10 mouse cellular contexts compared by ENCODE assay signal in the genomic region with DNA sequence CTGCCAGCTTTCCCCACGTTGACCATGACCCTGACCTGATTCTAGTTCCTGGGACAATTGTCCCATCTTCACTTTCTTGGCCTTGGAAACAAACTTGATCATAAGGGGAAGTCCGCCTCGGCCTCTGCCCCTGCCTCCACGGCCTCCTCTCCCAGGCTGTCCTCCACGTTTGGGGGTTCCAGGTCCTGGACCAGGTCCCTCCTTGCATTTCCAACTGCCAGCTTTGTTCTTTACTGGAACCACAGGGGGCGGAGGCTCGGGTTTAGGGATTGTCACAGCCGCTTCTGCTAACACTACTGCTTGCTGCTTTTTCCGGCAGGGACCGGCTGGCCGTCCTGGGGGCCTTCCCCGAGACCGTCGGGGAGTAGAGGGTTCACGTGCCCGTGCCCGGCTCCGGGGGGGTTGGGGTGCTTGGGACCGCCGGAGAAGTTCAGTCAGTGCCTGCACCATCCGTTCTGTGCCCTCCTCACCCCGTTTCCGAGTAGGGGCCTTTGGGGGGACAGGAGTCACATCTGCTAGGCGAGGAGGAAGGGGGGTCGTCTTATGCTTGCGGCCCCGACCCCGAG. TPM values are rescaled to one million over a fixed set of nuclear protein-coding genes. Genes with fewer than 3 reads are reported as not detected.
DNase-seq lines count a peak whose midpoint lies in the region; ATAC-seq and TF ChIP-seq lines count a peak whose summit lies in the region.
"Had no signal": no experiment of that assay in that cellular context is flagged by ENCODE, and none has a peak within 500 bp of the region (broad histone marks: within the 10 kb centered on the region; RNA-seq: fewer than 3 reads in every experiment).

No protein-coding gene starts in this region.

- no peaks in the 10 kb centered on the region for H3K9me3 ChIP-seq in heart, embryonic 12.5 days (replicated peaks)
- H3K9me3 ChIP-seq in G1E (replicated peaks): no peaks in the 10 kb centered on the region
- no peaks in the 10 kb centered on the region for H3K9me3 ChIP-seq in hindbrain, embryonic 10.5 days
- no peaks in the 10 kb centered on the region for H3K9me3 ChIP-seq in midbrain, embryonic 11.5 days (ENCODE audit: control insufficient read depth, low read length)

- intact Hi-C loops in heart, postnatal 10 days (cut with DNase I): loop anchor here (1.0 kb wide), 1 partner anchor 21 kb away; a partner anchor contains a TSS

- no peak for TF ChIP-seq CTCF in G1E (IDR thresholded peaks at IDR 0.05; ENCODE audit: low read depth, low read length)

- ATAC-seq in heart, embryonic 12.5 days (ENCODE audit: insufficient number of reproducible peaks, low FRiP score): no peak
- ATAC-seq in G1E (ENCODE audit: extremely low read depth, insufficient number of reproducible peaks, low FRiP score, poor library complexity, severe bottlenecking): no peak
- ATAC-seq in midbrain, embryonic 11.5 days (ENCODE audit: low FRiP score): no peak
- ATAC-seq in megakaryocyte progenitor cell, adult 5-6 weeks (replicated peaks; ENCODE audit: poor library complexity): no peak

- H3K27ac ChIP-seq in heart, embryonic 12.5 days (ENCODE audit: poor library complexity, severe bottlenecking): no peak overlapping the region
- H3K27ac ChIP-seq in hindbrain, embryonic 10.5 days: peak overlapping the region; percentile 99
- no peak overlapping the region for H3K27ac ChIP-seq in midbrain, embryonic 11.5 days (ENCODE audit: low read depth, low read length)

- 0 out of 2 replicates have a peak, but pooled peaks cover 4% of the 10 kb centered on the region for H3K27me3 ChIP-seq in heart, embryonic 12.5 days (replicated peaks)
- H3K27me3 ChIP-seq in G1E (ENCODE audit: insufficient read depth, low read length): no peaks in the 10 kb centered on the region
- H3K27me3 ChIP-seq in hindbrain, embryonic 10.5 days (ENCODE audit: insufficient read depth, poor library complexity, severe bottlenecking): no peaks in the 10 kb centered on the region
- H3K27me3 ChIP-seq in midbrain, embryonic 11.5 days (ENCODE audit: control insufficient read depth, insufficient read depth, low read length): no peaks in the 10 kb centered on the region

- peaks cover 16% of the 10 kb centered on the region for H3K4me1 ChIP-seq in heart, embryonic 12.5 days (replicated peaks)
- peaks cover 59% of the 10 kb centered on the region for H3K4me1 ChIP-seq in G1E (ENCODE audit: insufficient read depth, low read depth, low read length)
- peaks cover 29% of the 10 kb centered on the region for H3K4me1 ChIP-seq in hindbrain, embryonic 10.5 days (replicated peaks)
- peaks cover 17% of the 10 kb centered on the region for H3K4me1 ChIP-seq in midbrain, embryonic 11.5 days (ENCODE audit: control insufficient read depth, insufficient read depth, low read length)

- H3K4me3 ChIP-seq in heart, embryonic 12.5 days: peak overlapping the region; percentile 82; the same call in 1 of the 2 replicates
- peak overlapping the region; percentile 88; the same call in 1 of the 2 replicates for H3K4me3 ChIP-seq in G1E (ENCODE audit: low read depth, low read length)
- H3K4me3 ChIP-seq in hindbrain, embryonic 10.5 days: peak overlapping the region; percentile 99
- H3K4me3 ChIP-seq in midbrain, embryonic 11.5 days (ENCODE audit: low read depth, low read length): no peak overlapping the region

- DNase-seq in heart, postnatal 10 days: no peak
- DNase-seq in G1E (ENCODE audit: low spot score): no peak
- DNase-seq in hindbrain, embryonic 10.5 days (ENCODE audit: low spot score): no peak
- DNase-seq in midbrain, embryonic 11.5 days (ENCODE audit: low spot score, missing footprints): peak; percentile 67
- no peak for DNase-seq in urinary bladder, postnatal 36 days (ENCODE audit: low spot score in 2 of 2)
- no peak for DNase-seq in right cerebral cortex, postnatal 10 days (ENCODE audit: low spot score in 2 of 2)
- DNase-seq: gastrocnemius, postnatal 36 days had no signal

- 92% methylated on average over 28 of the region's 28 CpGs for WGBS in heart, embryonic 12.5 days
- 89% methylated on average over 28 of the region's 28 CpGs for WGBS in hindbrain, embryonic 10.5 days
- 89% methylated on average over 28 of the region's 28 CpGs for WGBS in midbrain, embryonic 11.5 days

- H3K36me3 ChIP-seq in heart, embryonic 12.5 days: peaks cover 56% of the 10 kb centered on the region
- peaks cover 64% of the 10 kb centered on the region for H3K36me3 ChIP-seq in G1E (replicated peaks)
- peaks cover 55% of the 10 kb centered on the region for H3K36me3 ChIP-seq in hindbrain, embryonic 10.5 days
- H3K36me3 ChIP-seq in midbrain, embryonic 11.5 days (ENCODE audit: control insufficient read depth, insufficient read depth, low read length): peaks cover 24% of the 10 kb centered on the region

- H3K4me2 ChIP-seq in heart, embryonic 12.5 days: peak overlapping the region; percentile 93; the same call in 1 of the 2 replicates
- H3K4me2 ChIP-seq in midbrain, embryonic 11.5 days: peak overlapping the region; percentile 86

- peak overlapping the region; percentile 92; the same call in 1 of the 2 replicates for H3K9ac ChIP-seq in heart, embryonic 12.5 days
- peak overlapping the region; percentile 97; the same call in 1 of the 2 replicates for H3K9ac ChIP-seq in midbrain, embryonic 11.5 days (ENCODE audit: low read length)

RNA-seq across cellular contexts. Expression of a gene that starts 2.0 kb away (rescaled TPM):
- 4.9 and 5.1 TPM in 2 replicates for polyA plus RNA-seq in heart, embryonic 12.5 days (2016; fragmentation: Nextera tagmentation; extraction: Ambion mirVana)
- total RNA-seq in heart, postnatal 10 days (2021): 10 to 100 TPM; 25.8 to 30.2 TPM
- total RNA-seq in G1E (2014; fragmentation: Nextera tagmentation): 133 and 142 TPM in 2 replicates
- 9.2 and 11.3 TPM in 2 replicates for total RNA-seq in G1E (2017)
- polyA plus RNA-seq in G1E (2012): 97.4 and 99.2 TPM in 2 replicates
- 9.6 and 11.0 TPM in 2 replicates for polyA plus RNA-seq in hindbrain, embryonic 10.5 days (2016; fragmentation: Nextera tagmentation; extraction: Ambion mirVana)
- polyA plus RNA-seq in midbrain, embryonic 11.5 days (2014; fragmentation: Nextera tagmentation; extraction: Ambion mirVana): 10.3 and 10.7 TPM in 2 replicates
- total RNA-seq in megakaryocyte progenitor cell, adult 5-6 weeks (2015): 72.2 and 99.8 TPM in 2 replicates
- 11.7 and 14.5 TPM in 2 replicates for total RNA-seq in megakaryocyte progenitor cell, adult 5-6 weeks (2017)

RNA-seq across cellular contexts. Expression of a gene that starts 12.2 kb away (rescaled TPM):
- 0.09 and 0.44 TPM in 2 replicates for polyA plus RNA-seq in heart, embryonic 12.5 days (2016; fragmentation: Nextera tagmentation; extraction: Ambion mirVana)
- not detected for total RNA-seq in heart, postnatal 10 days (2021)
- not detected in 2 replicates for total RNA-seq in G1E (2014; fragmentation: Nextera tagmentation)
- 0.05 and 0.58 TPM in 2 replicates for total RNA-seq in G1E (2017)
- polyA plus RNA-seq in G1E (2012): 0.23 and 0.30 TPM in 2 replicates
- 0.20 and 0.21 TPM in 2 replicates for polyA plus RNA-seq in hindbrain, embryonic 10.5 days (2016; fragmentation: Nextera tagmentation; extraction: Ambion mirVana)
- polyA plus RNA-seq in midbrain, embryonic 11.5 days (2014; fragmentation: Nextera tagmentation; extraction: Ambion mirVana): 0.21 and 0.25 TPM in 2 replicates
- total RNA-seq in megakaryocyte progenitor cell, adult 5-6 weeks (2015): not detected in 2 replicates
- not detected in 2 replicates for total RNA-seq in megakaryocyte progenitor cell, adult 5-6 weeks (2017)
- total RNA-seq: gastrocnemius, postnatal 36 days; left cerebral cortex, postnatal 10 days had no signal

RNA-seq across cellular contexts. Expression of a gene that starts 21.3 kb away (rescaled TPM):
- polyA plus RNA-seq in heart, embryonic 12.5 days (2016; fragmentation: Nextera tagmentation; extraction: Ambion mirVana): 2.7 and 3.7 TPM in 2 replicates
- 1 to 10 TPM; 1.6 to 2.0 TPM for total RNA-seq in heart, postnatal 10 days (2021)
- 1.8 TPM in 1 of 2 replicates, not detected in the other for total RNA-seq in G1E (2014; fragmentation: Nextera tagmentation)
- total RNA-seq in G1E (2017): 0.70 TPM in 1 of 2 replicates, not detected in the other
- polyA plus RNA-seq in G1E (2012): 4.8 and 6.3 TPM in 2 replicates
- 6.2 and 6.7 TPM in 2 replicates for polyA plus RNA-seq in hindbrain, embryonic 10.5 days (2016; fragmentation: Nextera tagmentation; extraction: Ambion mirVana)
- 4.0 and 4.1 TPM in 2 replicates for polyA plus RNA-seq in midbrain, embryonic 11.5 days (2014; fragmentation: Nextera tagmentation; extraction: Ambion mirVana)
- 7.2 and 9.2 TPM in 2 replicates for total RNA-seq in megakaryocyte progenitor cell, adult 5-6 weeks (2015)
- total RNA-seq in megakaryocyte progenitor cell, adult 5-6 weeks (2017): not detected in 2 replicates

RNA-seq across cellular contexts. Expression of a gene that starts 23.1 kb away (rescaled TPM):
- polyA plus RNA-seq in heart, embryonic 12.5 days (2016; fragmentation: Nextera tagmentation; extraction: Ambion mirVana): 115 and 124 TPM in 2 replicates
- total RNA-seq in heart, postnatal 10 days (2021): 10 to 100 TPM; 78.2 to 80.1 TPM
- total RNA-seq in G1E (2014; fragmentation: Nextera tagmentation) (246 and 298 TPM in 2 replicates), G1E (2017) (134 and 142 TPM in 2 replicates)
- 26.1 and 31.8 TPM in 2 replicates for polyA plus RNA-seq in G1E (2012)
- polyA plus RNA-seq in hindbrain, embryonic 10.5 days (2016; fragmentation: Nextera tagmentation; extraction: Ambion mirVana): 131 and 140 TPM in 2 replicates
- 98.0 and 110 TPM in 2 replicates for polyA plus RNA-seq in midbrain, embryonic 11.5 days (2014; fragmentation: Nextera tagmentation; extraction: Ambion mirVana)
- 181 and 202 TPM in 2 replicates for total RNA-seq in megakaryocyte progenitor cell, adult 5-6 weeks (2015)
- 150 and 154 TPM in 2 replicates for total RNA-seq in megakaryocyte progenitor cell, adult 5-6 weeks (2017)

RNA-seq across cellular contexts. Expression of a gene that starts 23.4 kb away (rescaled TPM):
- polyA plus RNA-seq in heart, embryonic 12.5 days (2016; fragmentation: Nextera tagmentation; extraction: Ambion mirVana): 10.5 and 10.6 TPM in 2 replicates
- total RNA-seq in heart, postnatal 10 days (2021): 1 to 10 TPM; 1.7 to 1.8 TPM
- total RNA-seq in G1E (2014; fragmentation: Nextera tagmentation) (3.9 and 4.4 TPM in 2 replicates), G1E (2017) (4.7 and 5.8 TPM in 2 replicates)
- 2.5 and 2.6 TPM in 2 replicates for polyA plus RNA-seq in G1E (2012)
- 16.4 and 16.9 TPM in 2 replicates for polyA plus RNA-seq in hindbrain, embryonic 10.5 days (2016; fragmentation: Nextera tagmentation; extraction: Ambion mirVana)
- polyA plus RNA-seq in midbrain, embryonic 11.5 days (2014; fragmentation: Nextera tagmentation; extraction: Ambion mirVana): 6.9 and 7.5 TPM in 2 replicates
- total RNA-seq in megakaryocyte progenitor cell, adult 5-6 weeks (2015): 2.2 and 3.7 TPM in 2 replicates
- total RNA-seq in megakaryocyte progenitor cell, adult 5-6 weeks (2017): 3.4 and 3.9 TPM in 2 replicates
